Mouse (Mus musculus) liver, embryonic 13.5 days (tissue): ENCODE results near the gene Sspo. TPM values are rescaled to one million over a fixed set of nuclear protein-coding genes. Genes with fewer than 3 reads are reported as not detected.

Source experiments
- ATAC-seq: fragments of 200-750 bp; cut with Nextera tagmentation; 2 replicates; pipeline ENCODE4 v1.8.0; 2017; ENCODE audit warnings: low read depth, mild to moderate bottlenecking, moderate number of reproducible peaks, moderate library complexity
- DNase-seq: peaks from one replicate; pipeline ENCODE4 v3.0.0; 2022
- H3K27ac ChIP-seq: fragments of 300-500 bp; sonication (generic); 2 replicates; pipeline ENCODE4 v1.5.1; 2015; ENCODE audit warnings: moderate library complexity, mild to moderate bottlenecking, inconsistent platforms
- H3K27me3 ChIP-seq: fragments of 300-500 bp; sonication (generic); 2 replicates; pipeline ENCODE4 v1.6.1; 2015; ENCODE audit warnings: mild to moderate bottlenecking, inconsistent platforms
- H3K36me3 ChIP-seq: fragments of 300-500 bp; sonication (generic); 2 replicates; pipeline ENCODE4 v1.6.1; 2015; ENCODE audit warnings: mild to moderate bottlenecking, inconsistent platforms
- H3K4me1 ChIP-seq: fragments of 300-500 bp; sonication (generic); replicated peaks from 2 replicates; pipeline ENCODE4 v1.6.1; 2015; ENCODE audit warnings: inconsistent platforms
- H3K4me2 ChIP-seq: fragments of 300-500 bp; sonication (generic); 2 replicates; pipeline ENCODE4 v1.6.1; 2015; ENCODE audit warnings: inconsistent platforms, mild to moderate bottlenecking, moderate library complexity
- H3K4me3 ChIP-seq: fragments of 300-500 bp; sonication (generic); replicated peaks from 2 replicates; pipeline ENCODE4 v1.5.1; 2015; ENCODE audit warnings: mild to moderate bottlenecking, inconsistent platforms
- H3K9ac ChIP-seq: fragments of 300-500 bp; sonication (generic); 2 replicates; pipeline ENCODE4 v1.6.1; 2015; ENCODE audit warnings: mild to moderate bottlenecking, inconsistent platforms
- H3K9me3 ChIP-seq: fragments of 300-500 bp; sonication (generic); replicated peaks from 2 replicates; pipeline ENCODE4 v1.6.1; 2016; ENCODE audit warnings: inconsistent platforms
- WGBS: fragments of 180-500 bp; shearing (Covaris S2); methylation state at CpG from one replicate; pipeline ENCODE4 v1.1.7; 2015; ENCODE audit not compliant: insufficient replicate concordance; 5-methylcytosine and 5-hydroxymethylcytosine counted together
- polyA plus RNA-seq: library from polyadenylated mRNA; unstranded; fragments of >200 nt; fragmentation: Nextera tagmentation; extraction: Ambion mirVana; gene quantifications from 2 replicates; pipeline ENCODE4 v1.2.1, GENCODE M21; 2015

Gene Sspo
- polyA plus RNA-seq, 1 experiment from 2014 or later: 0.08 TPM

- ATAC-seq: no peak
- Histone ChIP-seq H3K9me3 (no peaks in the 10 kb centered on the region), H3K4me2 (no peak overlapping the region), H3K27me3 (peaks cover 8% of the 10 kb centered on the region), H3K27ac (no peak overlapping the region), H3K36me3 (no peaks in the 10 kb centered on the region), H3K4me1 (no peaks in the 10 kb centered on the region), H3K4me3 (no peak overlapping the region), H3K9ac (no peak overlapping the region)
- DNase-seq: no peak
- WGBS: 53% methylated on average over 1 of the region's 1 CpGs
Observed at GRCm38 (mm10) chr6:48452151-48452550, 4.1 kb downstream of the Sspo start.

- peaks cover 6% of the 10 kb centered on the region; the same call in 1 of the 2 replicates for H3K27me3 ChIP-seq
- H3K9ac ChIP-seq: no peak overlapping the region
- H3K4me3 ChIP-seq: no peak overlapping the region
- H3K4me1 ChIP-seq: no peaks in the 10 kb centered on the region
- no peak for ATAC-seq
- no peaks in the 10 kb centered on the region for H3K36me3 ChIP-seq
- H3K9me3 ChIP-seq: no peaks in the 10 kb centered on the region
- 65% methylated on average over 3 of the region's 3 CpGs for WGBS
- no peak overlapping the region for H3K4me2 ChIP-seq
- H3K27ac ChIP-seq: no peak overlapping the region
- DNase-seq: no peak
Observed at GRCm38 (mm10) chr6:48452771-48453170, 4.7 kb downstream of the Sspo start.

GRCm38 (mm10) chr6:48464966-48465679 is 17.1 kb downstream of the Sspo start:
- no peaks in the 10 kb centered on the region for H3K9me3 ChIP-seq
- no peaks in the 10 kb centered on the region for H3K36me3 ChIP-seq
- no peak overlapping the region for H3K4me2 ChIP-seq
- DNase-seq (no peak), ATAC-seq (no peak)
- no peak overlapping the region for H3K9ac ChIP-seq
- H3K4me1 ChIP-seq: peaks cover 7% of the 10 kb centered on the region
- no peak overlapping the region for H3K4me3 ChIP-seq
- no peak overlapping the region for H3K27ac ChIP-seq
- no peaks in the 10 kb centered on the region for H3K27me3 ChIP-seq
- WGBS: 79% methylated on average over 13 of the region's 13 CpGs

GRCm38 (mm10) chr6:48466715-48467114 is 18.7 kb downstream of the Sspo start:
- 0 out of 2 replicates have a peak, but pooled peaks have one; percentile 7 for ATAC-seq
- no peak overlapping the region for H3K4me3 ChIP-seq
- no peaks in the 10 kb centered on the region for H3K27me3 ChIP-seq
- WGBS: 40% methylated on average over 6 of the region's 6 CpGs
- no peak for DNase-seq
- no peak overlapping the region for H3K9ac ChIP-seq
- H3K27ac ChIP-seq: no peak overlapping the region
- H3K9me3 ChIP-seq: no peaks in the 10 kb centered on the region
- H3K4me2 ChIP-seq: no peak overlapping the region
- H3K36me3 ChIP-seq: no peaks in the 10 kb centered on the region
- peaks cover 7% of the 10 kb centered on the region for H3K4me1 ChIP-seq

GRCm38 (mm10) chr6:48467490-48467889 is 19.5 kb downstream of the Sspo start:
- Histone ChIP-seq H3K4me2 (no peak overlapping the region), H3K27ac (no peak overlapping the region), H3K9ac (no peak overlapping the region), H3K36me3 (no peaks in the 10 kb centered on the region), H3K27me3 (no peaks in the 10 kb centered on the region), H3K9me3 (no peaks in the 10 kb centered on the region), H3K4me3 (no peak overlapping the region), H3K4me1 (peaks cover 7% of the 10 kb centered on the region)
- DNase-seq (no peak), ATAC-seq (no peak)
- WGBS: 57% methylated on average over 7 of the region's 7 CpGs

GRCm38 (mm10) chr6:48470739-48471138 is 22.7 kb downstream of the Sspo start:
- H3K27ac ChIP-seq: no peak overlapping the region
- WGBS: 55% methylated on average over 2 of the region's 2 CpGs

GRCm38 (mm10) chr6:48478446-48478845 is 30.4 kb downstream of the Sspo start:
- ATAC-seq (no peak), DNase-seq (no peak)
- H3K4me1 ChIP-seq: no peaks in the 10 kb centered on the region
- H3K4me2 ChIP-seq: no peak overlapping the region
- H3K27me3 ChIP-seq: 0 out of 2 replicates have a peak, but pooled peaks cover 5% of the 10 kb centered on the region
- no peaks in the 10 kb centered on the region for H3K9me3 ChIP-seq
- 69% methylated on average over 4 of the region's 4 CpGs for WGBS
- no peak overlapping the region for H3K9ac ChIP-seq
- H3K27ac ChIP-seq: no peak overlapping the region
- no peak overlapping the region for H3K4me3 ChIP-seq
- H3K36me3 ChIP-seq: no peaks in the 10 kb centered on the region

More at GRCm38 (mm10) chr6:48470739-48471138, 22.7 kb downstream of the Sspo start:
- H3K9me3 ChIP-seq: no peaks in the 10 kb centered on the region
- DNase-seq: no peak
- no peak overlapping the region for H3K4me2 ChIP-seq
- no peak for ATAC-seq
- H3K27me3 ChIP-seq: no peaks in the 10 kb centered on the region
- peaks cover 7% of the 10 kb centered on the region for H3K4me1 ChIP-seq
- H3K4me3 ChIP-seq: no peak overlapping the region
- H3K9ac ChIP-seq: no peak overlapping the region
- H3K36me3 ChIP-seq: no peaks in the 10 kb centered on the region

GRCm38 (mm10) chr6:48482501-48482900 is 34.5 kb downstream of the Sspo start:
- H3K27me3 ChIP-seq: 0 out of 2 replicates have a peak, but pooled peaks cover 5% of the 10 kb centered on the region
- H3K9ac ChIP-seq: no peak overlapping the region
- H3K27ac ChIP-seq: no peak overlapping the region
- no peaks in the 10 kb centered on the region for H3K9me3 ChIP-seq
- no peak overlapping the region for H3K4me3 ChIP-seq
- no peak overlapping the region for H3K4me2 ChIP-seq
- WGBS: 42% methylated on average over 5 of the region's 5 CpGs
- DNase-seq: no peak
- ATAC-seq: no peak
- H3K4me1 ChIP-seq: peaks cover under 1% of the 10 kb centered on the region; the same call in 1 of the 2 replicates
- no peaks in the 10 kb centered on the region for H3K36me3 ChIP-seq

- Histone ChIP-seq H3K9ac (no peak overlapping the region), H3K27me3 (no peaks in the 10 kb centered on the region), H3K9me3 (no peaks in the 10 kb centered on the region), H3K27ac (no peak overlapping the region), H3K4me3 (no peak overlapping the region), H3K4me1 (peaks cover 4% of the 10 kb centered on the region; the same call in 1 of the 2 replicates), H3K36me3 (no peaks in the 10 kb centered on the region), H3K4me2 (peak overlapping the region; percentile 37)
- DNase-seq (no peak), ATAC-seq (no peak)
- WGBS: 6% methylated on average over 19 of the region's 25 CpGs
Observed at GRCm38 (mm10) chr6:48487747-48488725, 40.0 kb downstream of the Sspo start.

GRCm38 (mm10) chr6:48489741-48490140 is 41.7 kb downstream of the Sspo start:
- Histone ChIP-seq H3K27ac (no peak overlapping the region), H3K4me2 (no peak overlapping the region)

GRCm38 (mm10) chr6:48491361-48491760 is 43.3 kb downstream of the Sspo start:
- no peak for ATAC-seq
- no peak overlapping the region for H3K9ac ChIP-seq
- no peaks in the 10 kb centered on the region for H3K27me3 ChIP-seq
- no peak for DNase-seq
- H3K4me2 ChIP-seq: no peak overlapping the region
- no peaks in the 10 kb centered on the region for H3K36me3 ChIP-seq
- peaks cover 4% of the 10 kb centered on the region; the same call in 1 of the 2 replicates for H3K4me1 ChIP-seq
- 33% methylated on average over 9 of the region's 9 CpGs for WGBS
- H3K27ac ChIP-seq: no peak overlapping the region
- H3K4me3 ChIP-seq: no peak overlapping the region
- H3K9me3 ChIP-seq: no peaks in the 10 kb centered on the region

More at GRCm38 (mm10) chr6:48489741-48490140, 41.7 kb downstream of the Sspo start:
- H3K4me3 ChIP-seq: no peak overlapping the region
- peaks cover 4% of the 10 kb centered on the region; the same call in 1 of the 2 replicates for H3K4me1 ChIP-seq
- 70% methylated on average over 3 of the region's 3 CpGs for WGBS
- no peaks in the 10 kb centered on the region for H3K36me3 ChIP-seq
- no peaks in the 10 kb centered on the region for H3K27me3 ChIP-seq
- DNase-seq: no peak
- no peak overlapping the region for H3K9ac ChIP-seq
- H3K9me3 ChIP-seq: no peaks in the 10 kb centered on the region
- ATAC-seq: no peak
